ENCODE assay signal across 20 mouse cellular contexts in genomic region chr4:107291611-107292272, GRCm38 (mm10). TPM values are rescaled to one million over a fixed set of nuclear protein-coding genes. Genes with fewer than 3 reads are reported as not detected.
A peak's percentile ranks its signal among the peaks of the same experiment; 100 is the strongest.
DNase-seq lines count a peak whose midpoint lies in the region; ATAC-seq and TF ChIP-seq lines count a peak whose summit lies in the region.
"Had no signal": no experiment of that assay in that cellular context is flagged by ENCODE, and none has a peak within 500 bp of the region (broad histone marks: within the 10 kb centered on the region; RNA-seq: fewer than 3 reads in every experiment).

No protein-coding gene starts in this region.

- no peak overlapping the region for H3K27ac ChIP-seq in forebrain, embryonic 14.5 days (ENCODE audit: low read depth, low read length)
- H3K27ac ChIP-seq in forebrain, embryonic 13.5 days: no peak overlapping the region
- H3K27ac ChIP-seq in left cerebral cortex, adult 2 months: peak overlapping the region; percentile 63
- H3K27ac ChIP-seq: embryonic facial prominence, embryonic 10.5 days; hindbrain, embryonic 14.5 days; liver, embryonic 13.5 days had no signal

- WGBS in forebrain, embryonic 14.5 days: 89% methylated on average over 7 of the region's 7 CpGs
- 84% methylated on average over 7 of the region's 7 CpGs for WGBS in forebrain, embryonic 13.5 days

- H3K36me3 ChIP-seq in forebrain, embryonic 14.5 days (ENCODE audit: control insufficient read depth, insufficient read depth, low read length): no peaks in the 10 kb centered on the region
- no peaks in the 10 kb centered on the region for H3K36me3 ChIP-seq in forebrain, embryonic 13.5 days (ENCODE audit: poor library complexity, severe bottlenecking)
- H3K36me3 ChIP-seq: embryonic facial prominence, embryonic 10.5 days; liver, embryonic 13.5 days had no signal

- H3K27me3 ChIP-seq in forebrain, embryonic 14.5 days (replicated peaks; ENCODE audit: control insufficient read depth, insufficient read depth, low read length): no peaks in the 10 kb centered on the region
- H3K27me3 ChIP-seq in forebrain, embryonic 13.5 days: no peaks in the 10 kb centered on the region

- no peak for TF ChIP-seq CTCF in left cerebral cortex, adult 2 months (IDR thresholded peaks at IDR 0.05)

- no peak overlapping the region for H3K4me3 ChIP-seq in forebrain, embryonic 14.5 days (ENCODE audit: low read depth, low read length)
- H3K4me3 ChIP-seq in forebrain, embryonic 13.5 days: no peak overlapping the region
- H3K4me3 ChIP-seq in left cerebral cortex, adult 2 months: no peak overlapping the region
- H3K4me3 ChIP-seq: embryonic facial prominence, embryonic 10.5 days; erythroblast, embryonic 14.5 days; liver, embryonic 13.5 days had no signal

- no peaks in the 10 kb centered on the region for H3K9me3 ChIP-seq in forebrain, embryonic 14.5 days (replicated peaks; ENCODE audit: control insufficient read depth, low read length)
- H3K9me3 ChIP-seq in forebrain, embryonic 13.5 days (replicated peaks): no peaks in the 10 kb centered on the region
- H3K9me3 ChIP-seq: embryonic facial prominence, embryonic 10.5 days; liver, embryonic 13.5 days had no signal

- no peak for ATAC-seq in forebrain, embryonic 14.5 days
- ATAC-seq in forebrain, embryonic 13.5 days: no peak
- no peak for ATAC-seq in inflammation-experienced regulatory T-cells, adult 6 months

- peak; percentile 51 for DNase-seq in forebrain, embryonic 14.5 days (ENCODE audit: low spot score)
- DNase-seq in left cerebral cortex, adult 2 months (ENCODE audit: extremely low spot score in 1 of 2, low spot score in 2 of 2): no peak
- no peak for DNase-seq in left cerebral cortex, adult 11 months (ENCODE audit: low spot score)
- DNase-seq in right cerebral cortex, postnatal 4 days: peak; percentile 7
- DNase-seq in right cerebral cortex, postnatal 36 days (ENCODE audit: low spot score in 2 of 2): no peak
- no peak for DNase-seq in adrenal gland, postnatal 14 days
- DNase-seq: adrenal gland, postnatal 36 days; cerebellum, postnatal 25 days; heart, adult 18-20 months; kidney, adult 8-10 months; liver, embryonic 13.5 days; right cerebral cortex, postnatal 25 days had no signal

- intact Hi-C loops in left cerebral cortex, adult 2 months (cut with DNase I): no loop called here

- H3K4me2 ChIP-seq in forebrain, embryonic 14.5 days (ENCODE audit: low read length): no peak overlapping the region
- H3K4me2 ChIP-seq in forebrain, embryonic 13.5 days: no peak overlapping the region
- H3K4me2 ChIP-seq: hindbrain, embryonic 14.5 days; liver, embryonic 13.5 days had no signal

- H3K9ac ChIP-seq in forebrain, embryonic 14.5 days (ENCODE audit: low read length): no peak overlapping the region
- H3K9ac ChIP-seq in forebrain, embryonic 13.5 days: no peak overlapping the region
- H3K9ac ChIP-seq: hindbrain, embryonic 14.5 days; liver, embryonic 13.5 days had no signal

- no peaks in the 10 kb centered on the region for H3K4me1 ChIP-seq in forebrain, embryonic 14.5 days (ENCODE audit: control insufficient read depth, insufficient read depth, low read length)
- no peaks in the 10 kb centered on the region for H3K4me1 ChIP-seq in forebrain, embryonic 13.5 days

RNA-seq across cellular contexts. Expression of gene Dio1, which starts 15.2 kb away (rescaled TPM):
- not detected in 2 replicates for polyA plus RNA-seq in forebrain, embryonic 14.5 days (2014; fragmentation: Nextera tagmentation; extraction: Ambion mirVana)
- polyA plus RNA-seq in forebrain, embryonic 13.5 days (2015; fragmentation: Nextera tagmentation; extraction: Ambion mirVana): not detected in 2 replicates
- not detected for total RNA-seq in left cerebral cortex, adult 2 months (2021)
- total RNA-seq in adrenal gland, postnatal 14 days (2021): 0.49 and 12.0 TPM in 2 replicates
- not detected for polyA plus RNA-seq in inflammation-experienced regulatory T-cells, adult 6 months (2017; shearing (Covaris generic))
- total RNA-seq: adrenal gland, postnatal 36 days; gastrocnemius, adult 18-20 months; heart, adult 18-20 months had no signal
- polyA plus RNA-seq: embryonic facial prominence, embryonic 10.5 days; erythroblast, embryonic 14.5 days; heart, postnatal 0 days; hindbrain, embryonic 14.5 days; limb, embryonic 11.5 days; liver, embryonic 13.5 days had no signal

RNA-seq across cellular contexts. Expression of gene Yipf1, which starts 22.4 kb away (rescaled TPM):
- polyA plus RNA-seq in forebrain, embryonic 14.5 days (2014; fragmentation: Nextera tagmentation; extraction: Ambion mirVana): 57.9 and 66.4 TPM in 2 replicates
- 45.8 and 51.1 TPM in 2 replicates for polyA plus RNA-seq in forebrain, embryonic 13.5 days (2015; fragmentation: Nextera tagmentation; extraction: Ambion mirVana)
- total RNA-seq in left cerebral cortex, adult 2 months (2021): 10 to 100 TPM; 40.3 to 44.4 TPM
- total RNA-seq in adrenal gland, postnatal 14 days (2021): 51.8 and 68.3 TPM in 2 replicates
- 100 to 1,000 TPM in 2 of 3 experiments, 10 to 100 TPM in 1; 84.1 to 102 (median 101) TPM for polyA plus RNA-seq in inflammation-experienced regulatory T-cells, adult 6 months (2017; shearing (Covaris generic))

RNA-seq across cellular contexts. Expression of gene Hspb11, which starts 38.3 kb away (rescaled TPM):
- 33.3 and 40.8 TPM in 2 replicates for polyA plus RNA-seq in forebrain, embryonic 14.5 days (2014; fragmentation: Nextera tagmentation; extraction: Ambion mirVana)
- 32.6 and 39.5 TPM in 2 replicates for polyA plus RNA-seq in forebrain, embryonic 13.5 days (2015; fragmentation: Nextera tagmentation; extraction: Ambion mirVana)
- total RNA-seq in left cerebral cortex, adult 2 months (2021): 10 to 100 TPM; 13.9 to 17.7 TPM
- total RNA-seq in adrenal gland, postnatal 14 days (2021): 22.4 and 22.6 TPM in 2 replicates
- 10 to 100 TPM; 25.5 to 30.0 (median 25.5) TPM for polyA plus RNA-seq in inflammation-experienced regulatory T-cells, adult 6 months (2017; shearing (Covaris generic))

RNA-seq across cellular contexts. Expression of gene Lrrc42, which starts 38.4 kb away (rescaled TPM):
- 60.0 and 60.9 TPM in 2 replicates for polyA plus RNA-seq in forebrain, embryonic 14.5 days (2014; fragmentation: Nextera tagmentation; extraction: Ambion mirVana)
- polyA plus RNA-seq in forebrain, embryonic 13.5 days (2015; fragmentation: Nextera tagmentation; extraction: Ambion mirVana): 67.4 and 68.9 TPM in 2 replicates
- 10 to 100 TPM; 29.8 to 33.4 TPM for total RNA-seq in left cerebral cortex, adult 2 months (2021)
- total RNA-seq in adrenal gland, postnatal 14 days (2021): 28.2 and 32.3 TPM in 2 replicates
- polyA plus RNA-seq in inflammation-experienced regulatory T-cells, adult 6 months (2017; shearing (Covaris generic)): 10 to 100 TPM; 18.8 to 25.8 (median 24.0) TPM

Comparison
In these comparisons a context has a peak if more than half of its experiments do, and no peak if none do; other contexts are left out.
1. DNase-seq: peak in forebrain, embryonic 14.5 days (single experiment) and right cerebral cortex, postnatal 4 days (single experiment); none in left cerebral cortex, adult 2 months (0 of 2), left cerebral cortex, adult 11 months (single experiment), right cerebral cortex, postnatal 36 days (0 of 2) and adrenal gland, postnatal 14 days (single experiment).